Mouse (Mus musculus): ENCODE measurements around the gene Fntb. TPM values are rescaled to one million over a fixed set of nuclear protein-coding genes. Genes with fewer than 3 reads are reported as not detected.

Gene Fntb
- total and polyA plus RNA-seq, 3 experiments: 11.7 to 28.5 TPM; not detected in 1

DNA sequence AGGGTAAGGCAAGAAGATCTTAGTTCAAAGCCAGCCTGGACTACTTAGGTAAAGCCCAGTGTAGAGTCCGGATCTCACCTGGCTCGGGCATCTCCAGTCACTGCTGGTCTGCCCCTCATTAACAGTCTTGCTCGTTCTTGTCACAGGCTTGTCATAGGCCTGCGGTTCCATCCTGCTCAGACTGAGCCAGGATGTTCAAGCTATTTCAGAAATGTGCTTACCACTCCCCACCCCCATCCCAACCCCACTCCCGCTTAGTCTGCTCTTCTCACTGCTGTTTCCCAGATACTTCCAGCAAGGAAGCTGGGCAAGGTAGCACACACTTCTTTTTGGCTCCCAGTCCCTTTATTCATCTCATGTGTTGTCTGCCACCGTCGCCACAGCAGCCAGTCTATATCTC lies 104.2 kb downstream of the Fntb start:
- no peaks in the 10 kb centered on the region for H3K79me2 ChIP-seq (ENCODE audit: control insufficient read depth, insufficient read depth, low read length, poor library complexity)
- no peaks in the 10 kb centered on the region; a peak in 1 of 4 replicates for H3K36me3 ChIP-seq (ENCODE audit: control insufficient read depth in 1 of 2, insufficient read depth in 2 of 2, low read length in 2 of 2)
- no peak for TF ChIP-seq TBP (IDR thresholded peaks at IDR 0.05; ENCODE audit: low read depth, low read length)
- no peaks in the 10 kb centered on the region for H3K4me1 ChIP-seq (ENCODE audit: control insufficient read depth in 1 of 2, insufficient read depth in 2 of 2, low read length in 2 of 2)
- no peaks in the 10 kb centered on the region for H3K27me3 ChIP-seq (ENCODE audit: control insufficient read depth in 1 of 2, insufficient read depth in 2 of 2, low read length in 2 of 2)
- no peaks in the 10 kb centered on the region for H3K9me3 ChIP-seq (replicated peaks; ENCODE audit: insufficient read depth, low read length)
- H3K9ac ChIP-seq (ENCODE audit: control insufficient read depth, low read depth, low read length, poor library complexity, severe bottlenecking): no peak overlapping the region
- no peak overlapping the region for H3K4me3 ChIP-seq (ENCODE audit: control insufficient read depth in 1 of 2, insufficient read depth in 1 of 2, low read depth in 2 of 2, low read length in 2 of 2)
- DNase-seq (ENCODE audit: low read depth, low spot score): no peak
- H3K27ac ChIP-seq (ENCODE audit: control insufficient read depth, low read depth, low read length): no peak overlapping the region

DNA sequence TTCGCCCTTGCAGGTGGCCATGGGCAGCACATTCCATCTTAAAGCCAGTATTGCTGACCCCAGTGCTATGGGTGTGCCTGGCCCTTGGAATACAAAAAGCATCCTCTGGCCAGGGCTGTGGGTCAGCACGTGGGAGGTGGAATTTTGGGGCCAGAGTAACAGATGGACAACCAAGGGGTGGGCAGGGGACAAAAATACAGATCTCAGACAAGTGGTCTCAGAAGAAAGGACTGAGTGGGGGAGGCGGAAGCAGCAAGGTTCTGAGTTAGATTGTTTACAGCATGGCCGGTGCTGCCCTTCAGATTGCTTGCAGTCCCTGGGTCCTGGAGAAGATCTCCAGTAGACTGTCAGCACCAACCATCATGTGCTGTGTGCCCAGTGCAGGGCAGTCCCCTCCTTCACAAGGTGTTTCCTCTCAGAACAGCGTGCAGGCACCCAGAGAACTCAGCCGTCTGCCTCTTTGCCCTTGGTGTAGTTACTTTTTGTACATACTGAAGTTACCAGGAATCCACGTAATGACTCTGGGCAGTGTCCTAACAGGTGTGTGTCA lies 107.5 kb downstream of the Fntb start:
- Histone ChIP-seq H3K4me1 (ENCODE audit: control insufficient read depth in 1 of 2, insufficient read depth in 2 of 2, low read length in 2 of 2) (no peaks in the 10 kb centered on the region), H3K9ac (ENCODE audit: control insufficient read depth, low read depth, low read length, poor library complexity, severe bottlenecking) (no peak overlapping the region), H3K79me2 (ENCODE audit: control insufficient read depth, insufficient read depth, low read length, poor library complexity) (no peaks in the 10 kb centered on the region), H3K4me3 (ENCODE audit: control insufficient read depth in 1 of 2, insufficient read depth in 1 of 2, low read depth in 2 of 2, low read length in 2 of 2) (no peak overlapping the region), H3K36me3 (ENCODE audit: control insufficient read depth in 1 of 2, insufficient read depth in 2 of 2, low read length in 2 of 2) (no peaks in the 10 kb centered on the region; a peak in 1 of 4 replicates), H3K9me3 (replicated peaks; ENCODE audit: insufficient read depth, low read length) (no peaks in the 10 kb centered on the region), H3K27me3 (ENCODE audit: control insufficient read depth in 1 of 2, insufficient read depth in 2 of 2, low read length in 2 of 2) (no peaks in the 10 kb centered on the region), H3K27ac (ENCODE audit: control insufficient read depth, low read depth, low read length) (no peak overlapping the region)
- no peak for DNase-seq (ENCODE audit: low read depth, low spot score)
- no peak for TF ChIP-seq E2F4 (IDR thresholded peaks at IDR 0.05; ENCODE audit: borderline replicate concordance, low read depth, low read length)
- TF ChIP-seq NRF1 (IDR thresholded peaks at IDR 0.05; ENCODE audit: insufficient read depth, low read depth, low read length, poor library complexity, severe bottlenecking): no peak
- no peak for TF ChIP-seq GABPA (IDR thresholded peaks at IDR 0.05; ENCODE audit: low read depth, low read length)
- TF ChIP-seq HCFC1 (IDR thresholded peaks at IDR 0.05; ENCODE audit: low read depth, low read length): no peak
- TF ChIP-seq POLR2A (IDR thresholded peaks at IDR 0.05; ENCODE audit: control insufficient read depth in 1 of 2, insufficient read depth in 1 of 2, low read depth in 1 of 2, low read length in 2 of 2, poor library complexity in 1 of 2): no peak
- TF ChIP-seq ELF1 (IDR thresholded peaks at IDR 0.05; ENCODE audit: low read depth, low read length): no peak
- TF ChIP-seq KAT2A (conservative IDR thresholded peaks at IDR 0.05; ENCODE audit: low read depth, low read length): no peak
- TF ChIP-seq SMC3 (IDR thresholded peaks at IDR 0.05; ENCODE audit: low read depth, low read length): no peak
- TF ChIP-seq UBTF (IDR thresholded peaks at IDR 0.05; ENCODE audit: borderline replicate concordance, insufficient read depth, low read depth, low read length): no peak
- TF ChIP-seq CHD1 (IDR thresholded peaks at IDR 0.05; ENCODE audit: low read depth, low read length): no peak
- no peak for TF ChIP-seq BHLHE40 (IDR thresholded peaks at IDR 0.05; ENCODE audit: borderline replicate concordance, low read depth, low read length)
- no peak for TF ChIP-seq ZC3H11A (IDR thresholded peaks at IDR 0.05; ENCODE audit: low read depth, low read length)
- TF ChIP-seq CHD2 (IDR thresholded peaks at IDR 0.05; ENCODE audit: low read length): no peak
- TF ChIP-seq ZKSCAN1 (IDR thresholded peaks at IDR 0.05; ENCODE audit: low read depth, low read length): no peak
- TF ChIP-seq MAZ (IDR thresholded peaks at IDR 0.05; ENCODE audit: low read depth, low read length): no peak
- no peak for TF ChIP-seq ZMIZ1 (IDR thresholded peaks at IDR 0.05; ENCODE audit: low read depth, low read length)
- no peak for TF ChIP-seq ETS1 (IDR thresholded peaks at IDR 0.05; ENCODE audit: low read depth, low read length)
- no peak for TF ChIP-seq MYB (IDR thresholded peaks at IDR 0.05; ENCODE audit: low read depth, low read length)
